Mouse (Mus musculus): Measurements from ENCODE around the gene Ankrd27. TPM values are rescaled to one million over a fixed set of nuclear protein-coding genes. Genes with fewer than 3 reads are reported as not detected.

Ankrd27 gene
- total and polyA plus RNA-seq, 3 experiments, result 49.0 to 103 (median 74.9) TPM

- TF ChIP-seq ETS1 (IDR thresholded peaks at IDR 0.05; ENCODE audit: low read depth, low read length) (no peak), NELFE (IDR thresholded peaks at IDR 0.05; ENCODE audit: low read depth, low read length) (no peak), TBP (IDR thresholded peaks at IDR 0.05; ENCODE audit: low read depth, low read length) (no peak), CHD2 (IDR thresholded peaks at IDR 0.05; ENCODE audit: low read length) (no peak), SMC3 (IDR thresholded peaks at IDR 0.05; ENCODE audit: low read depth, low read length) (no peak), MXI1 (IDR thresholded peaks at IDR 0.05; ENCODE audit: low read depth, low read length) (peak; percentile 82; the same call in 1 of the 2 replicates), MAX (IDR thresholded peaks at IDR 0.05; ENCODE audit: low read length) (peak; percentile 79; the same call in 1 of the 2 replicates), BHLHE40 (IDR thresholded peaks at IDR 0.05; ENCODE audit: borderline replicate concordance, low read depth, low read length) (peak; percentile 54), TCF12 (IDR thresholded peaks at IDR 0.05; ENCODE audit: low read depth, low read length) (0 out of 2 replicates have a peak, but pooled peaks have one; percentile 17), ZNF384 (IDR thresholded peaks at IDR 0.05; ENCODE audit: low read depth, low read length) (no peak), KAT2A (conservative IDR thresholded peaks at IDR 0.05; ENCODE audit: low read depth, low read length) (no peak), ELF1 (IDR thresholded peaks at IDR 0.05; ENCODE audit: low read depth, low read length) (no peak), ZMIZ1 (IDR thresholded peaks at IDR 0.05; ENCODE audit: low read depth, low read length) (no peak), E2F4 (IDR thresholded peaks at IDR 0.05; ENCODE audit: borderline replicate concordance, low read depth, low read length) (no peak), POLR2AphosphoS5 (IDR thresholded peaks at IDR 0.05; ENCODE audit: borderline replicate concordance, low read depth, low read length) (no peak), SIN3A (IDR thresholded peaks at IDR 0.05; ENCODE audit: low read length) (no peak; the same call in 1 of the 2 replicates), ZC3H11A (IDR thresholded peaks at IDR 0.05; ENCODE audit: low read depth, low read length) (no peak), ZKSCAN1 (IDR thresholded peaks at IDR 0.05; ENCODE audit: low read depth, low read length) (no peak), CTCF (IDR thresholded peaks at IDR 0.05 in 2 of 3, conservative IDR thresholded peaks at IDR 0.05 in 1 of 3; ENCODE audit: control insufficient read depth in 1 of 3, insufficient read depth in 1 of 3, low read depth in 2 of 3, low read length in 3 of 3, poor library complexity in 1 of 3, severe bottlenecking in 1 of 3) (no peak), MYC (IDR thresholded peaks at IDR 0.05; ENCODE audit: low read depth, low read length) (no peak; the same call in none of the 2 replicates), RAD21 (IDR thresholded peaks at IDR 0.05; ENCODE audit: low read depth, low read length) (no peak), RCOR1 (IDR thresholded peaks at IDR 0.05; ENCODE audit: low read depth, low read length) (no peak), MAZ (IDR thresholded peaks at IDR 0.05; ENCODE audit: low read depth, low read length) (no peak), TAL1 (IDR thresholded peaks at IDR 0.05; ENCODE audit: low read length) (no peak)
These were observed 31.4 kb upstream of the Ankrd27 start (continued) for GRCm38 (mm10) chr7:35554605-35555175.
